Mouse (Mus musculus): Measurements from ENCODE around the gene Pfkm.

Gene Pfkm

DNA sequence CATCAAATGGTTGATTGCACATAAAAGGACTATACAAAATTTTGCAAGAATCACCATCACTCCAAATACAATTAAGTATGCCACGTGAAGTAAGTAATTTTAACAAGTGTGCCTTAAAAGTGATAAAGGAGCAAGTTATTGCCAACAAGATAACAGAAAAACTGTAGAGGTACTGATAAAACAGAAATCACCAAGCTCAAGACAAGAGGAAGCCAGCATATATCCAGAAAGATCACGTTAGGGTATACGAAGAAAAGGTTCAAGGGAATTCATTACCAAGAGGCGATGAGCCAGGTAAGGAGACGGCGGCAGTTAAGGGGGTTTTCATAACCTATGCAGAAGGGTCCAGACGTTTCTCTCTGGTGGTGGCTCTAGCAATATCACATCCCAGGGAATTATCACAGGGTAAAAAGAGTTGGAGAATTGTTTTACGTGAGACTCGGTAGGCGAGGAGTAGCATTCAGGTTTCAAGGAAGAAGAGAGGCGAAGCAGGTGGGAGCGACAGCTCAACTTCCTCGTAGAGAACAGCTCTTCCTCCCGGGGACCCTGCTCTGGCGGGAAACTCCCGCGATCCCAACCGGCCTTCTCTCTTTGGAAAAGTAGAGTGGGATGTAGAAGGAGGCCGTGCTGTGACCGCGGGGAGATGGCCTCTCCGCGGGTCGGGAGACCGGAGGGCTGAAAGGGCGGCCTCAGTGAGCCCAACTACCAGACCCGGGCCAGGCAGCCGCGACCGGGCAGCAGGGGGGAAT is at the start of gene Pfkm:
TSS of gene Pfkm (plus strand) at position 218 of the 749 bp plus-strand sequence.
- no peak for DNase-seq (ENCODE audit: low spot score in 2 of 2)

DNA sequence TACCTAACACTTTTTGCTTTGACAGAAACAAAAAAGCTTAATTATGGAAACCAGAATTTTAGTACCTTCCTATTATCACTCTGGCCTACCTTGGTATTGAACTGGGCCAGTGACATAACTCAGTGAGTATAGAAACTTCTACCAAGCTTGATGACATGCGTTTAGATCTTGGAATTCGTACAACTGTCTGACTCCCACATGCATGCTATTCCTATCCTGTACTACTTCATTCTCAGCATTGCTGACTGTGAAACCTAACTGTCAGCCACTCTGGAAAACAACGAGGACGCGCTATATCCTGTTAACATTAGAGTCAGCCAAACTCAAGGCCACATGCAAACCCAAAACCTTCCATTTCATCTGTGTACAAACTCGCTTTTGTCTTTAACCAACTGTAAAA is 48.4 kb upstream of the Pfkm start:
- DNase-seq (ENCODE audit: low spot score in 2 of 2), result no peak

DNA sequence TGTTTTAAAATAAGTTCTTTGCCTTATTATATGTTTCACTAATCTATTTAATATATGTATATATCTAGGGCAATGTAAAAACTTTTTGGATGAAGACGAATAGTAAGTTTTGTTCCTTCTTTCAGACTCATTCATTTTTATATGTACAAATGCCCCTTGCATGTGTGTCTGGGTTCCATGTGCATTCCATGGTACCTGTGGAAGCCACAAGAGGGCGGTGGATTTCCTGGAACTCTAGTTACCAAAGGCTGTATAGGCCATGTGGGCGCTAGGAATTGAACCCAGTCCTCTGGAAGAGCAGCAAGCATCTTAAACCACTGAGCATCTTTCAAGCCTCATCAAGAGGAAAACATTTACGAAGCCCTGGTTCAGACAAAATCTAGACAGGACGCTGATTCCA is 48.0 kb upstream of the Pfkm start:
- DNase-seq (ENCODE audit: low spot score in 2 of 2), result no peak

DNA sequence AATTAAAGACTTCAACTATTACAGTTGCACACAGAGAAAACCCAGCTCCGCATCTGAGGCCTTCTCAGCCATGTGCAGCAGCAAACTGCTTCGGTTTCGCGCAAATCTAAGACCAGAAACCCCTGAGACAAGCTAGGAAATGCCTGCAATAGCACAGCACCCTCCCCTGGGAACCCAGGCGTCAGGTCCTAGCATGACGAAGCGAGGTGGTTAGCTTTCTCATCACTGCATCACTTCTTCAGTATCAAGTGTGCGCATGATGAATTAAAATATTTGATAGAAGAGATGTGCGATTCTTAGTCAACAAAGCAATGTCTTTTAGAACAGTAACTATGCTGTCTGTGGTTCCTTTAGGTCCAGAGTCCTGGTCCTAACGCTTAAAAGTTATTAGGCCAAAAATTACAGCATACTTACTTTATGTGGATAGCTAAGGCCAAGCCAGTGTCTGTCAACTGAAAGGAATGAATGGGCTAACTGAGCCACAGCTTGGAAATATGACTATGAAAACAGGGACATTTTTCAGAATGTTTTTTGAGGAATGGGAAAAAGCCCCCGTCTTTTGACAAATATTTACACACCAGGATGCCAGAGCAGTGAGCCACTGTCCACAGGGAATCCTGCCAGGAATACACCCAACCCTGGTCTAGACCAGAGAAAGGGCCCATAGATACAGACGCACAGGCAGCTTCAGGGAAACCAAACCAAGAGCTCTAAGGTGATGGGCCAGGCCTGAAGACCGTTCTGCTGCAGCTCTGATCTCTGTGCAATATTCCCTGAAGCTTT is 43.3 kb upstream of the Pfkm start:
- DNase-seq (ENCODE audit: low spot score in 2 of 2), result no peak

DNA sequence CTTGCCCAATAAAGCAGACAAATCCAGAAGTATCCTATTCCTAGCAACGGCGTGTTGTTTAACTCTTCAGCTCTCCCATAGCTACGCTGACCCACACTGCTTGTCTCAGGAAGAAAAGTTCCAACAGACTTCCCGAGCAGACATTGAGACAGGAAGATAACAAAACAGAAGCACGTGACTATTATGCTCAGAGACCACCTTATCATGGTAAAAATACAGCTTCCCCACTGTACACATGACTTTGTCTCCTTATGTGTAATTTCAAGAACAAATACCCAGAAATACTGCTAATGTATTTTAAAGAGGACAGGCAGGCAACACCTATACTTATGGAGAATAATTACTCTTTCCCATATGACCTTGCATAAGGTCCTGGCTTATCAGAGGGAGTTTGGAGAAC is 40.7 kb upstream of the Pfkm start:
- no peak for DNase-seq (ENCODE audit: low spot score in 2 of 2)

DNA sequence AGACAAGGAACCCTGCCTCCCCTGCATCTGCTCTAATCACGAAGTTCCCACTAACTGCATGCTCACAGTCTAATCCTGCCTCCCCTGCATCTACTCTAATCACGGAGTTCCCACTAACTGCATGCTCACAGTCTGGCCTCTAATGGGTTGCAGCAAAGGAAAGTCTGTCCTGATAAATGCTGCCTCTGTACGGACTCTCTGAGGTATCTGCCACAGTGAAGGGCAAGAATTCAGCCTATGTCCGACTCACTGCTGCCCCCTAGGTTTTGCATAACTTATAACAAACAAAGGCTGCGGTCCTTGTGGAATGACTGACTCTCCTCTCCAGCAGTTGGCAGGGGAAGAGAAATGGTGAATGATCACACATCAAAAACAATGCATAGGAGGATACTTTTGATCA is 37.1 kb upstream of the Pfkm start:
- no peak for DNase-seq (ENCODE audit: low spot score in 2 of 2)

DNA sequence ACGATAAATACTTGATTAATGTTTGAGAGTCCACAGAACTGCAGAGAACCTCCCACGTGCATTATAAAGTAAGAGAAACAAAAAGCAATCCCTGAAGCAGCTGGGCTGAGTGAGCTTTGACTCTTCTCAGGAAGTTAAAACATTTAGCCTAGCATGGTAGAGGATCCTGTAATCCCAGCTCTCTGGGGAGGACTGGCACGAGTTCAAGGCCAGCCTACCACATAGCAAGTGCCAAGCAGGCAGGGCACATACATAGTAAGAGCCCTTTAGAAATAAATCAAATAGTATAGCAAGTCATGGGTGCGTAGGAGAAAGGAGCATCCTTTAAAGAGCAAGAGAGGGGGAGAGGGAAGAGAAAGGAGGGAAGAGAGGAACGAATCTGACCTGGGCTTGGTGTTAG is 26.5 kb upstream of the Pfkm start:
- no peak for DNase-seq (ENCODE audit: low spot score in 2 of 2)

DNA sequence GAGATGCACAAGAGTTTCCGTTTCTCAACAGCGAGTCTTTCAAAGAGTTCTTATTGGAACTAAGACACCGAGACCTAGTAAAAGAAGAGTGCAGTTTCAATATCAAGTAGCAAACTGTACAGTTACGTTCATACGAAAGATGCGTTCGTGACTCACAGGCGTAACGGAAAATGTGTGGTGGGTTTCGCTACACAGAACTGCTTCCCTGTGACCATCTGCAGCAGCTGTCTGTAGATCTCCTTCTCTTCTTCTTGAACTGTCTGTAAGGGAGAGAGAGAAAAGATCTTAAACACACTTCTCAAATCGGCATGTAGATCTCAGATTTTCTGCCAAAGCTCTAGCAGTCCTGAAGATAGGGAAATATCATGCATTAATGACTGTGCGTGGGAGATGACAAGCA is 25.8 kb upstream of the Pfkm start:
- no peak for DNase-seq (ENCODE audit: low spot score in 2 of 2)

DNA sequence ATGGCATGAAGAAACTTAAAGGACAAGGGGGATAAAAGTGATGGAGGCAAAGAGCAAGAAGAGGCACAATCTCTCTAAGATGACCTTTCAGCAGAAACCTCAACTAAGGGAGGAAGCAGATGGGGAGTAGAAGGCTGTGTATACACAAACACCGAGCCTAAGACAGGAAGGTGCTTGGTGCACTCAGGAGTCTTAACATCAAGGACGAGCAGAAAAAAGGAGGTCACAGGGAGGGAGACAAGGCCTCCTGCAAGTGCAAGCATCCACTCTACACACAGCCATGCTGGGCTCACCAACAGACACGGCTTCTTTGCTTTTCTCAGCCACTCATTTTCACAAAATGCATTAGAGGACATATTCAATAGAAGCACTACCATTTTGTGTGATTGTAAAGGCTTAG is 24.9 kb upstream of the Pfkm start:
- no peak for DNase-seq (ENCODE audit: low spot score in 2 of 2)

DNA sequence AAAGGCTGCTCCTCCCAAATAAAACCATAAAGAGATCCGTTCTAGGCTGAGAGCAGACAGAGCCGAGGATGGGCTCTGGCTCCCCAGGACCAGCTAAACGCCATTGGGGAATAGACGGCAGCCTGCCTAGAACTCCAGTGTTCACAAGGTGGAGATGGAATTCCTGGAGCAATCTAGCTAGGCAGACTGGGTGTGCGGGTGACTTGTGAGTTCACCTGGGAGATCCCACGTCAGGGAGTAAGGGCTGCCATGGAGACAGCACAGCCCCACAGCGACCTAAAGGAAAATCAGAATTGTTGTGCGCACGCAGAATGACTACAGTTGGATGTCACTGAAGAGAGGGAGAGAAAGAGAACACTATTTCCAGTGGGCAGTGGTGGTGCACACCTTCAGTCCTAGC is 23.9 kb upstream of the Pfkm start:
- DNase-seq (ENCODE audit: low spot score in 2 of 2), result no peak

DNA sequence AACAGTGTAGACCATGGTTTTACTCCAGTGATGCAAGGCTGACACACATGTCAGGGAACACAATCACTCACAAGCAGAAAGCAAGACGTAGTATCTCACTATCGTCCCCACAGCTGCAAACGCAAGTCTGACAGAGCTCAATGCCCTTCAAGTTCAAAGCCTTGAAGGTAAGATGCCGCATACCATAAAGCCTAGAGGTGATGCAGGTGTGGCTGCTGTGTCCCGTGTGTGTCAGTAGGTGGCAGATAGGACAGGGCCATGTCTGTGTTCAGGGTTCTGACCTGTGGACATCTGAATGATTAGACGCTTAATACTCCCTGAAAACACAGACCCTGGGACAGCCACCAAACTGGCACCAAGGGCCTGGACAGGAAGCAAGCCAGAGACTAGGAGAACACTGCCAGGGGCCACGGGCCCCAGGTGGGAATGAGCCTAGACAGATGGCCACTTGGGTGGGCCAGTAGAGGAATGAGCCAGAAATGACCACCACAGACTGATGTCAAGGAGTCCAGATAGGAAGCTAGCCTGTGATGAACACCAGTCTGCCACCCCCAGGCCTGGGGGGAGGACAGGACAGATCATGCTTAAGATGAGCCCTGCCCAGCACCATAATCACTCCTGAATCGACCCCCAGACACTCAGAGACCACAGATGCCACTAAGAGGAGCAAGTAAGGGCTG is 22.7 kb upstream of the Pfkm start:
- no peak for DNase-seq (ENCODE audit: low spot score in 2 of 2)

DNA sequence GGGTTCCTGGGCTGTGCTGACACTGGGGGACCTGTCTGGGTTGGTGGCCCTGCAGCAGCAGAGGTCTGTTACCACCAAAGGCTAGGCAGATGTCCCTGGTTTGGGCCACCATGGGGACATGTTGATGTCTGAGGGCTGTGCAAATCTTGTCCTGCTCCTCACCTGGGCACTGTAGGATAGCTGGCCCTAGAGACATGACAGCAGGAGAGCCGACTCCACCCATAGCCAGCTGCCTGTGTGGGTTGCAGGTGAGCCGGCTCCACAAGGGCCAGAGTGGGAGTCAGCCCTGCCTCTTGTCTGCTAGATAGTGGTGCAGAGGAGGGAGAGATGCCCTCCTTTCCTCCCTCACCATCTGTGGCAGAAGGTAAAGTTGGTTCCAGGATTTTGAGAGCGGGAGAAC is 22.0 kb upstream of the Pfkm start:
- DNase-seq (ENCODE audit: low spot score in 2 of 2), result no peak

DNA sequence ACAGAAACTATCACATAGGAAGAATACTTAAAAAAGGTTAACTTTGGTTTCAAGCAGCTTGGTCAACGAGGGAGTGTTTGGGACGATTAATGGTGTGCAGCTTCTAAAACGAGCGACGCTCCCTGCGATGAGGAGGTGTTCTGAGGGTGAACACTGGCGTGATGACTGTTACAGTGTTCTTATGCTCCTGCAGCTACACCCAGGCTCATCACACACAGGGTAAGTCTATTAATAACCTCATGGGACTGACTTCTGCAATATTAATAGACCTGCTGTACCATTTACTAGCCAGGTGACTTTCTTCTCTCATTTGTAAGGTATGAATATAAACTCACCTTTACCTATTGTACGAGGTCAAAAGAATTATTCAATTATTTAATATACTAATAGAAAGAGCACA is 17.9 kb upstream of the Pfkm start:
- DNase-seq (ENCODE audit: low spot score in 2 of 2), result no peak

DNA sequence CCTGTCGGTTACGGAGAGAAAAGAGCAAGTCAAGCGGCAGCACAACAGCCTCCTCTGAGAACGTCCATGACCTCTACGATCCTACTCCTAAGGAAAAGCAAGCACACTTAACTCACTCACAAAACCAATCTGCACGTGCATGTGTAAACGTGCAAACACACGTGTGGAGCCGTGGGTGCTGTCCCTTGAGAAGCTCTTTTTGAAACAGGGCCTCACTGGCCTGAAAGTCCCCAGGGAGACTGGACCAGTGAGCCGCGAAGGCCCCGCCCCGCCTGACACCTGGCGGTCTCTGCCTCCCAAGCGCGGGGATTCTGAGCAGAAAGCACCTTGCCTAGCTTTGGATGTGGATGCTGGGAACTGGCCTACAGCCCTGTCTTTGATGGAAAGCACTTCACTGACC is 17.4 kb upstream of the Pfkm start:
- no peak for DNase-seq (ENCODE audit: low spot score in 2 of 2)

DNA sequence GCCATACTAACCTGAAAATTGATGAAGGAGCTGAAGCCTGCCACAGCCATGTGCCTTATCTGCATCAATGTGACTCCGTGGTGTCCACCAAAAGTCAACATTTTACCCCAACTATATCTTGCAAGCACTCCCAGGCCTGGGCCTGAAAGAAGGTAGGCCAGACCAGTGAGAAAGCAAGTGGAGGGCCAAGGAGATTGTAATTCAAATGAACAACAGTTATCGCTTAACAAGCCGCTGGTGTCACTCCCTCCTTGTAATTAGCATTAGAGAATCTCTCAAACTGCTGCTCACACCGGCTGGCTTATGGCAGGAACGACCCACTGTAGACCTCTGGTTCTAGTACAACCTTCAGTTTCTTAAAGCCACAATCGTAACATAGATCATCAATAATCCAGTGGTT is 15.5 kb upstream of the Pfkm start:
- DNase-seq (ENCODE audit: low spot score in 2 of 2), result no peak

DNA sequence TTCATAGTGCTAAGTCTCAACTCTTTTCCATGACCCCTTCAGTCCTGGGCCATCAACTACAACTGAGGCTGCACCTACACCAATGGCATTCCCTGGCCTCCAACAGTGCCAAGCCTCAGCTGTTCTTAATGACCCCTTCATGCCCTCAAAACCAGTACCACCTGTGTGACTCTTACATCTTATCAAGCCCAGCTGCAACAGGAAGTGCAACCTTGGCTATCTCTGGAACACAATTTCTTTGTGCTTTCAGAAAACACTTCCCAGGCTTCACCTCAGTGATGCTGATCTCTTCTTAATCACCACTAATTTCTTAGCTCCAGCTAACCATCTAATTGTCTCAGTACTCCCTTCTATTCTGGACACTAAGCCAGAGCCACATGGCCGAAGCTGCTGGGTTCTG is 3.5 kb upstream of the Pfkm start:
- no peak for DNase-seq (ENCODE audit: low spot score in 2 of 2)

DNA sequence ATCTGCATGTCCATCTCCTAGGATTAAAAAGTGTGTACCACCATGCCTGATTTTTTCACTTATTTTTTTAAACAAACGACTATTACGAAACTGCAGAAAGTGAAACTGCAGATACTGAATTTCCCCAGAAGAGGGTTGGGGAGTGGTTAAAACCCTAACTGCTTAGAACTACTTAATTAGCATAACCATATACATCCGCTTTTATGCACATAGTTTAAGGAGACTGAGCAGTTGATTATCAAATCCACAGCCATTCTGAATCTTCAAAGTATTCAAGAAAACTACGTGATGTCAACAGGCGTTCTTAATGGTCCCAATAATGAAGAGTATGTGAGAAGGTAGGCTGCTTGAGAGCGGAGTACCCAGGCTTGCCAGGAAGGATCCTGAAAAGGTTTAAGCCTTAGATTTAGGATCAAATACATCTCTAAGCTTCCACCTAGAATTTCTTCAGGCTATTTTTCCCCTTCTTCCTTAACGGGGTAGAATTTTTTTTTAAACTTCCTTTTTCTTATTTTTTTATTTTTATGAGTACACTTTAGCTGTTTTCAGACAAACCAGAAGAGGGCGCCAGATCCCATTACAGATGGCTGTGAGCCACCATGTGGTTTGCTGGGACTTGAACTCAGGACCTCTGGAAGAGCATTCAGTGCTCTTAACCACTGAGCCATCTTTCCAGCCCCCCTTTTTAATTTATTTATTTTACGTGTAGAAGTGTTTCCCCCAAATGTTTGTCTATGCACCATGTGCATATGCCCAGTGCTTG is 2.8 kb upstream of the Pfkm start:
- no peak for DNase-seq (ENCODE audit: low spot score in 2 of 2)

DNA sequence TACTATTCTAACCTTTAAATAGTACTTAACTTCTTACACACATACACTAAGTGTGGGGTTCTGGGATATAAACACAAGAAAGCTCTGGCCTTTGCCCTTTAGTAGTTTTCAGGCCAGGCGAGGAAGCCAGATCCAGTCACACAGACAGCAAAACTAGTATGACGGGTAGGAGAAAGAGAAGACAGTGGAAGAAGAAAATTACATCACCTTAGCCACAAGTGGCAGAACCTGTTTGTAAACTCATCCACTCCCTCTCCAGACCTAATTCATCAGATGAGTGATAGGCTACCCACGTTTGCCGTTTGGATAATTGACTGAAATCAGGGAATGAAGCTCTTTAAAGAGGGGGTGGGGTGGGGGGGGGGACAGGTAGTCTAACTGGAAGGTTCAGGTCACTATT is 548 bp upstream of the Pfkm start:
- no peak for DNase-seq (ENCODE audit: low spot score in 2 of 2)

DNA sequence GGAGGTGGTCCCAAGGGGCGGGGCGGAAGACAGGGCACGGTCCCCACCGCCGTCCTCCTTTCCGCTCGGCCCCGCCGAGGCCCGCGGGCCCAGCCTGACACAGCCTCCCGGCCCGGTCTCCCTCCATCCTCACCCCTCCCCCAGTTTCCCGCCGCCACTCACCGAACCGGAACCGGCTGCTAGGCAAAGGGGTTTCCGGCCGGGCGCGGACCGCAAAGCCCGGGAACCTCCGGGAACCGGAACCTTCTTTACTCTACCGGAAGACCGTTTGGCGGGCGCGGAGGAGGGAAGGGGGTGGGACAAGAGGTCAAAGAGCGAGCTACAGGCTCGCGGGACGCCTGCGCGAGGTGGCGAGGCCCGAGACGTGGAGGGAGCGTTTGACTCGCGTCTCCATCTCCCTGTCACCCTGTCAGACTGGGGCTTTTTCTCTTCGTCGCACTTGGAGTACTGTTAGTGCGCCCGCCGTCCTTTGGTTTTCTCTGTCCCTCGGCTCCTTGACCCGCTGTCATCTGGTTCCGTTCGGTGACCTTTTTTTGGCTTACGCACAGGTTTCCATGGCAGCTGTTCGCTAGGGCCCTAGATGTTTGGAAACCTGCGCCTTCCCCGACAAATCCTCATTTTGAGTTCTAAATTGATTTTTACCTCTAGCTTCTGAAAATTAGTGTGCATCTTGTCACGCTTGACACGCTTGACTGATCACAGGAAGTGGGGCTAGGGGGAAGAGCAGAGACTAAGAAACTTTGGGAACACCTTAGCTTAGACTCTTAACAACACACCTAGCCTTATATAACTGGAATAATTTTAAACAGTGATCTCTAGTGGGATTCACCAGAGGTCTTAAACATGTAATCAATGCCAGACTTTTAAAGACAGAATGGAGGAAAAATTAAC is 977 bp downstream of the Pfkm start, which contains the start of gene Senp1:
TSS of gene Senp1 (minus strand) at position 624 of the 891 bp plus-strand sequence.
- DNase-seq (ENCODE audit: low spot score in 2 of 2), result peak; percentile 92 to 93

DNA sequence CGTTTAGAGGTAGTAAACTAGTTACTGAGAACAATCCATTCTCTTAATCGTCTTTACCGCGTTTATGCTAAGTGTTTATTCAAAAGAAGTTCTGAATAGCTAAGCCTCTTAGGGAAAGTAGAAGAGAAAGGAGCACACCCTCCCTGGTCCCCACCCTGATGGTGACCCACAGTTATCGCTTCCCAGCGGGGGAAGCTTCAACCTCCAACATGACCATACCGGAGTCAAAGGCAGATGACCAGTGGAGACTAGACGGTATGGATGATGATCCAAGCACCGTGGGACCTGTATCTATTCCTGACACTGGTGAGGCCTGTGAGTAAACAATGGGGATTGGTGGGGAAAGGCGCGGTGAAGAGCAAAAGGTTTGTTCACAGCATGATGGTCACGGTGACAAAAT is 2.5 kb downstream of the Pfkm start:
- DNase-seq (ENCODE audit: low spot score in 2 of 2), result no peak

DNA sequence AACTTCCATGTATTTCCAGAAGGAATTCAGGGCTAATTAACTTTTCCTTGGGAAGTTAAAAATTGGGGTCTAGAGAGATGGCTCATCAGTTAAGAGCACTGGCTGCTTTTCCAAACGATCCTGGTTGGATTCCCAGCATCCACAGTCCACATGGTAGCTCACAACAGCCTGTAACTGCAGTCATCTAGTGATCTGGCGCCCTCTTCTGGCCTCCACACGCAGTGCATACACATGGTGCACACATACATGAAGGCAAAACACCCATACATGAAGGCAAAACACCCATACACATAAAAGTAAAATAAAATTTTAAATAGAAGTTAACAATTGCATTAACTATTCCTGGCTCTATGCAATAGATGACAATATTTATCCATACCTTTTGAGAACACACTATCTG is 4.6 kb downstream of the Pfkm start:
- no peak for DNase-seq (ENCODE audit: low spot score in 2 of 2)
